ENCODE assay signal across 8 mouse cellular contexts in genomic region chr11:82971590-82971974, GRCm38 (mm10). TPM values are rescaled to one million over a fixed set of nuclear protein-coding genes. Genes with fewer than 3 reads are reported as not detected.
DNase-seq lines count a peak whose midpoint lies in the region; ATAC-seq lines count a peak whose summit lies in the region.

No protein-coding gene starts in this region.

- no peaks in the 10 kb centered on the region; the same call in 1 of the 2 replicates for H3K4me1 ChIP-seq in embryonic facial prominence, embryonic 12.5 days
- peaks cover 18% of the 10 kb centered on the region for H3K4me1 ChIP-seq in embryonic facial prominence, embryonic 10.5 days
- H3K4me1 ChIP-seq in liver, embryonic 13.5 days (replicated peaks) = peaks cover 15% of the 10 kb centered on the region
- peaks cover 6% of the 10 kb centered on the region; the same call in 1 of the 2 replicates for H3K4me1 ChIP-seq in intestine, embryonic 15.5 days (replicated peaks)
- H3K4me1 ChIP-seq in neural tube, embryonic 15.5 days = peaks cover 12% of the 10 kb centered on the region

- H3K4me2 ChIP-seq in embryonic facial prominence, embryonic 12.5 days (replicated peaks) = peak overlapping the region; percentile 51
- peak overlapping the region; percentile 41; the same call in 1 of the 2 replicates for H3K4me2 ChIP-seq in liver, embryonic 13.5 days
- H3K4me2 ChIP-seq in intestine, embryonic 15.5 days (replicated peaks) = peak overlapping the region; percentile 52; the same call in 1 of the 2 replicates
- peak overlapping the region; percentile 56 for H3K4me2 ChIP-seq in neural tube, embryonic 15.5 days

- DNase-seq in embryonic facial prominence, embryonic 10.5 days (ENCODE audit: low spot score) = no peak
- no peak for DNase-seq in liver, embryonic 13.5 days
- no peak for DNase-seq in liver
- no peak for DNase-seq in right cerebral cortex, postnatal 4 days
- no peak for DNase-seq in urinary bladder, postnatal 14 days (ENCODE audit: low spot score)

- 0 out of 2 replicates have a peak overlapping the region, but pooled peaks have one; percentile 27 for H3K4me3 ChIP-seq in embryonic facial prominence, embryonic 12.5 days
- no peak overlapping the region for H3K4me3 ChIP-seq in embryonic facial prominence, embryonic 10.5 days
- H3K4me3 ChIP-seq in liver, embryonic 13.5 days (replicated peaks) = no peak overlapping the region
- H3K4me3 ChIP-seq in intestine, embryonic 15.5 days (replicated peaks) = no peak overlapping the region
- peak overlapping the region; percentile 31; the same call in 1 of the 2 replicates for H3K4me3 ChIP-seq in neural tube, embryonic 15.5 days (replicated peaks)

- H3K27ac ChIP-seq in embryonic facial prominence, embryonic 12.5 days = no peak overlapping the region
- no peak overlapping the region; the same call in 1 of the 2 replicates for H3K27ac ChIP-seq in embryonic facial prominence, embryonic 10.5 days (replicated peaks)
- no peak overlapping the region for H3K27ac ChIP-seq in liver, embryonic 13.5 days
- H3K27ac ChIP-seq in intestine, embryonic 15.5 days = no peak overlapping the region
- H3K27ac ChIP-seq in neural tube, embryonic 15.5 days (replicated peaks) = 0 out of 2 replicates have a peak overlapping the region, but pooled peaks have one; percentile 54

- H3K9me3 ChIP-seq in embryonic facial prominence, embryonic 12.5 days = no peaks in the 10 kb centered on the region
- no peaks in the 10 kb centered on the region for H3K9me3 ChIP-seq in embryonic facial prominence, embryonic 10.5 days
- H3K9me3 ChIP-seq in liver, embryonic 13.5 days (replicated peaks) = no peaks in the 10 kb centered on the region
- H3K9me3 ChIP-seq in intestine, embryonic 15.5 days = no peaks in the 10 kb centered on the region
- no peaks in the 10 kb centered on the region for H3K9me3 ChIP-seq in neural tube, embryonic 15.5 days (replicated peaks)

- no peaks in the 10 kb centered on the region for H3K27me3 ChIP-seq in embryonic facial prominence, embryonic 12.5 days
- H3K27me3 ChIP-seq in embryonic facial prominence, embryonic 10.5 days (replicated peaks; ENCODE audit: low read depth, poor library complexity, severe bottlenecking) = peaks cover 20% of the 10 kb centered on the region
- 0 out of 2 replicates have a peak, but pooled peaks cover 5% of the 10 kb centered on the region for H3K27me3 ChIP-seq in liver, embryonic 13.5 days
- no peaks in the 10 kb centered on the region for H3K27me3 ChIP-seq in intestine, embryonic 15.5 days (replicated peaks)
- no peaks in the 10 kb centered on the region for H3K27me3 ChIP-seq in neural tube, embryonic 15.5 days (replicated peaks)

- no peak for ATAC-seq in embryonic facial prominence, embryonic 12.5 days (ENCODE audit: insufficient number of reproducible peaks, insufficient read depth, low FRiP score, low TSS enrichment)
- no peak for ATAC-seq in liver, embryonic 13.5 days (ENCODE audit: low read depth)
- ATAC-seq in intestine, embryonic 15.5 days = no peak
- no peak for ATAC-seq in neural tube, embryonic 15.5 days (ENCODE audit: low FRiP score)

- H3K36me3 ChIP-seq in embryonic facial prominence, embryonic 12.5 days = no peaks in the 10 kb centered on the region
- H3K36me3 ChIP-seq in embryonic facial prominence, embryonic 10.5 days (replicated peaks) = no peaks in the 10 kb centered on the region
- no peaks in the 10 kb centered on the region for H3K36me3 ChIP-seq in liver, embryonic 13.5 days
- H3K36me3 ChIP-seq in intestine, embryonic 15.5 days = no peaks in the 10 kb centered on the region
- H3K36me3 ChIP-seq in neural tube, embryonic 15.5 days = no peaks in the 10 kb centered on the region

- H3K9ac ChIP-seq in embryonic facial prominence, embryonic 12.5 days = peak overlapping the region; percentile 11; the same call in 1 of the 2 replicates
- H3K9ac ChIP-seq in liver, embryonic 13.5 days = no peak overlapping the region
- 0 out of 2 replicates have a peak overlapping the region, but pooled peaks have one; percentile 5 for H3K9ac ChIP-seq in intestine, embryonic 15.5 days
- 0 out of 2 replicates have a peak overlapping the region, but pooled peaks have one; percentile 36 for H3K9ac ChIP-seq in neural tube, embryonic 15.5 days (replicated peaks)

- 67% methylated on average over 11 of the region's 11 CpGs for WGBS in embryonic facial prominence, embryonic 12.5 days
- WGBS in embryonic facial prominence, embryonic 10.5 days = 76% methylated on average over 11 of the region's 11 CpGs
- WGBS in liver, embryonic 13.5 days (ENCODE audit: insufficient replicate concordance) = 65% methylated on average over 10 of the region's 11 CpGs
- 80% methylated on average over 11 of the region's 11 CpGs for WGBS in intestine, embryonic 15.5 days
- WGBS in neural tube, embryonic 15.5 days = 61% methylated on average over 11 of the region's 11 CpGs

RNA-seq across cellular contexts. Expression of gene Slfn9, which starts 20.0 kb away (rescaled TPM):
- polyA plus RNA-seq in embryonic facial prominence, embryonic 12.5 days (2016; fragmentation: Nextera tagmentation; extraction: Ambion mirVana) = 18.1 and 19.2 TPM in 2 replicates
- polyA plus RNA-seq in embryonic facial prominence, embryonic 10.5 days (2016; fragmentation: Nextera tagmentation; extraction: Ambion mirVana) = 11.5 and 13.8 TPM in 2 replicates
- 5.5 and 8.3 TPM in 2 replicates for polyA plus RNA-seq in liver, embryonic 13.5 days (2015; fragmentation: Nextera tagmentation; extraction: Ambion mirVana)
- polyA plus RNA-seq in intestine, embryonic 15.5 days (2015; fragmentation: Nextera tagmentation; extraction: Ambion mirVana) = 19.6 and 20.0 TPM in 2 replicates
- polyA plus RNA-seq in neural tube, embryonic 15.5 days (2015; fragmentation: Nextera tagmentation; extraction: Ambion mirVana) = 1.7 and 5.6 TPM in 2 replicates

RNA-seq across cellular contexts. Expression of gene Slfn5, which starts 20.4 kb away (rescaled TPM):
- 1.2 and 1.3 TPM in 2 replicates for polyA plus RNA-seq in embryonic facial prominence, embryonic 12.5 days (2016; fragmentation: Nextera tagmentation; extraction: Ambion mirVana)
- polyA plus RNA-seq in embryonic facial prominence, embryonic 10.5 days (2016; fragmentation: Nextera tagmentation; extraction: Ambion mirVana) = 0.26 and 0.31 TPM in 2 replicates
- 0.68 and 1.4 TPM in 2 replicates for polyA plus RNA-seq in liver, embryonic 13.5 days (2015; fragmentation: Nextera tagmentation; extraction: Ambion mirVana)
- polyA plus RNA-seq in intestine, embryonic 15.5 days (2015; fragmentation: Nextera tagmentation; extraction: Ambion mirVana) = 1.9 TPM in 2 replicates
- polyA plus RNA-seq in neural tube, embryonic 15.5 days (2015; fragmentation: Nextera tagmentation; extraction: Ambion mirVana) = 1.9 and 2.1 TPM in 2 replicates

RNA-seq across cellular contexts. Expression of gene Slfn8, which starts 49.0 kb away (rescaled TPM):
- polyA plus RNA-seq in embryonic facial prominence, embryonic 12.5 days (2016; fragmentation: Nextera tagmentation; extraction: Ambion mirVana) = 0.20 and 0.64 TPM in 2 replicates
- 0.11 and 0.14 TPM in 2 replicates for polyA plus RNA-seq in embryonic facial prominence, embryonic 10.5 days (2016; fragmentation: Nextera tagmentation; extraction: Ambion mirVana)
- polyA plus RNA-seq in liver, embryonic 13.5 days (2015; fragmentation: Nextera tagmentation; extraction: Ambion mirVana) = 0.37 and 0.66 TPM in 2 replicates
- polyA plus RNA-seq in intestine, embryonic 15.5 days (2015; fragmentation: Nextera tagmentation; extraction: Ambion mirVana) = 0.45 and 0.54 TPM in 2 replicates
- 0.22 and 1.4 TPM in 2 replicates for polyA plus RNA-seq in neural tube, embryonic 15.5 days (2015; fragmentation: Nextera tagmentation; extraction: Ambion mirVana)

Comparison
In these comparisons a context has a peak if more than half of its experiments do, and no peak if none do; other contexts are left out.
1. H3K4me3 ChIP-seq: peak in embryonic facial prominence, embryonic 12.5 days (single experiment) and neural tube, embryonic 15.5 days (single experiment); none in embryonic facial prominence, embryonic 10.5 days (single experiment), liver, embryonic 13.5 days (single experiment) and intestine, embryonic 15.5 days (single experiment).
2. Peak in every context shown above with its lines, with median percentiles within 50 percentile points of each other: H3K4me2 ChIP-seq.